Mouse (Mus musculus) frontal cortex, adult (tissue): ENCODE measurements at regions not wholly inside any gene's neighbourhood (a gene's known extent, or its start where the extent isn't known, plus 50 kb on each side); places are given as distances from the start of the nearest gene placed in this dataset.

Experiments
- ATAC-seq: cut with Nextera tagmentation; 2 replicates; pipeline ENCODE4 v1.9.2; 2017; ENCODE audit warnings: mild to moderate bottlenecking, moderate library complexity, mixed read lengths; ENCODE audit not compliant: low TSS enrichment

DNA sequence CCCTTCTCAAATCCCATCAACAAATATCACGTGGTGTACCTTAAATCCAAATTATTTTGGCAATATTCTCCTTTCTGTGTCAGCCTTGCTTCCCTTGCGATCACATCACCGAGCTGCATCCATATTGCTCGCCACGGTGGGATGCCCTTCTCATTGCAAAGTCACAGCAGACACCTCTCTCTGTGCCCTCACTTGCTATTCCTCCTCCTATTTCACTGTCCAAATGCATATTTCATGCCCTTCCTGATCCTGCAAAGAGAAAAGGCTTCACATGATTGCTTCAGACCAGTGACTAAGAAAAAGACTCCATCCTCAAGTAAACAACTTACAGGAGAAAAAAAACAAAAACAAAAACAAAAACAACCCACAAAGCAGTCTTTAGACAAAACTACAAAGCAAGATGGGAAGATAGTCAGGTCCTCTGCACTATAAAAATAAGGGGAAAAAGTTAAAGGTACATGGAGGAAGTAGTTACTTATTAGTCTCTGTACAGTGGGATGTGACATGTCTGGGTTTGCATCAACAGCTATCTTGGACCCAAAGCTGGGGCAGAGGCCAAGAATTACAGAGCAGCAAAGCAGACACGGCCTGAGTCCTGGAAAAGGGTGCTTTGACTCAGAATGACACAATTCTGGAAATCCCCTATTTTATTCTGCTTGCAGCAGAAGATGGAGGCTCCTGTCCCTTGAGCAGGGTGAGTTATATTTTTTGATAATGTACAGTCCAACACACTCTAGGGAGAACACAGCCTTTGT is 349.3 kb downstream of the Zfp619 start:
- no peak for ATAC-seq

DNA sequence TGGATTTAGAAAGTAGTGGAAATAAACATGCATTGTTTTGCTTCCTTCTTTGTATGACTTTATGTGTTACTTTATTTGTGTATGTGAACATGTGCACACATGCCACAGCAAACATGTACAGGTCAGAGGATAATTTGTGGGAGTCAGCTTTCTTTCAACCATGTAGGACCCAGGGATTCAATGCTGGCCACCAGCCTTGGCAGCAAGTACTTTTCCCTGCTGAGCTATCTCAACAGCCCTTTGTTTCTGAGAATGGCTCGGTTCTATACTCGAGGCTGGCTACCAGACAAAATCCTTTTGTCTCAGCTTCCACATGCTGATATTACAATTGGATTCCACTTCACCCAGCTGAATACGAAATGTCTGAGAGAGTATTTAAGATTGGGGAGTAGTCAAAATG is 349.9 kb downstream of the Zfp619 start:
- ATAC-seq, result peak; percentile 79

DNA sequence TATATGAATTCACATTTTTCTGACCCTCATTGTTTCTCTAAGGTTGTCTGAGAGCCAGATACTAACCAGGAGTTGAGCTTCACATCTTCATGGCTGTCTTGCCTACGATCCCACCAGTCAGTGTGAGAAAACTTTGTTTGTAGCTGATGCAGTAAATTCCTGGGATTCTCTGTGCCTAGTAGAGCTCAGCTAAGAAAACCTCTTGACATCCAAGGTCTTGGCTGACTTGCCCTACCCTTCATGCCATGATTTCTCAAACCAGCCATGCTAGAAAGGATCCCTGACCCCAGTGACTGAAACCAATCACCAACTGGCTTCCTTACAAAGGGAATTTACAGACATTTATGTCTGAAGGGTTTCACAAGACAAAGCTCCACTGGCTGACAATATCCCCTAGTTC is 364.5 kb downstream of the Zfp619 start:
- no peak for ATAC-seq

DNA sequence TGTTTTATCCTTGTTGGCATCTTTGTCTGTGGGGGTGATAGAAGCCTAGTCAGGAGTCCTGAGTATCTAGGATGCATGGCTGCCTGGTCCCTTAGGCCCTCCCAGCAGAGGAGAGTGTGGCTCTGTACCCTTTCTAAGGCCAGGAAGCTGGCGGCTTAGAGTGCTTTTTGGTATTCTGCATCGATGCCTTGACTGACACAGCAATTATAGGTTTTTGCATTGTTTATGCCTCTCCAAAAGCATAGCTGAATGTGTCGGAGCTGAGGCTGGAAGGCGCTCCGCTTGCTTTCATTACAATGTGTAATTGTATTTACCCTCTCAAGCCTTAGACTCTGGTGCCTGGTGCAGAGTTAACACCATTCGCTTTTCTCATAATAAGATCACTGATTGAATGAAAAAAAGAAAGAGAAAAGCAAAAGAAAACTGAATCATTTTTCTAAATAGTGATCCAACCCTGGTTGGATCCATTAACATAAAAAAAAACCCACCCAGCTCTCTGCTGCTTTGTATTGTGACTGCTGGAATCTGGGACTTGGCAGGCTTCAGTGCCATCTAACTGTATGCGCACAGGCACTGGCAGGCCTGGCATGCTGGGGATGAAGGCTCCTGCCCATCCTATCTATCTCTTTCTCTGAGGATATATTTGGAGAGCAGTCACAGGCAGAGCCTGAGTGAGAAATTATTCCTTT is 376.8 kb downstream of the Zfp619 start:
- peak; percentile 66 for ATAC-seq

DNA sequence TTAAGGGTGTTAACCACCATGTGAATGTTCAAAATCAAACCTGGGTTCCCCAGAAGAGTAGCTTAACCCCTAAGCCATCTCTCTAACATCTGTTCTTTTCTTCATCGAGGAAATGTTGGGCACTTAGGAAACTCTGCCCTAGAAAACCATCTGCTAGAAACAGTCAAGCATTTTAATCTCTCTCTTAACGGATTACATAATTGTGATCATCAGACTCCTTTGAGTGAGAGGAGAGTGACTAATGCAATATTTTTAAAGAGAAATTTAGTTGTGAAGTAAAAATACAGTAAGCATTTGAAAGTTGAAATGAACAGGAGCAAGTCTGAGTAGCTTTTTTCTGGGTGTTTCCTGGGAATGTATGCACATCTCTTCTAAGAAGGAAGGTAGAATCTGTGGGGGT is 379.4 kb downstream of the Zfp619 start:
- peak; percentile 75 for ATAC-seq

DNA sequence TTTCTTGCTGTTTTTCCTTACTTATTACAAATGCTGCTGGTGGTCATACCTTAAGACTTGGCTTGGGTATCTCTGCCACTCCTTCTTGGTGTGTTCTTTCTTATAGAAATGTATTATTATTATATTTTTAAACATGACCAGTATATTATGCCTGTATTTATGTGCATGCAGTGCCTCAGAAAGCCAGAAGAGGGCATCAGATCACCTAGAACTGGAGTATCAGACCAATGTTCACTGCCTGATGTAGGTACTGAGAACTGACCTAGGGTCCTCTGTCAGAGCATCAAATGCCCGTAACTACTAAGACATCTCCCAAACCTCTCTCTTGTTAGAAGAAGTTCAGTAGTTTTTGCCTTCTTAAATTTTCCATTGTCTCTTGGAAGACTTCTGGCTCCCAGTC is 380.7 kb downstream of the Zfp619 start:
- ATAC-seq, result no peak

DNA sequence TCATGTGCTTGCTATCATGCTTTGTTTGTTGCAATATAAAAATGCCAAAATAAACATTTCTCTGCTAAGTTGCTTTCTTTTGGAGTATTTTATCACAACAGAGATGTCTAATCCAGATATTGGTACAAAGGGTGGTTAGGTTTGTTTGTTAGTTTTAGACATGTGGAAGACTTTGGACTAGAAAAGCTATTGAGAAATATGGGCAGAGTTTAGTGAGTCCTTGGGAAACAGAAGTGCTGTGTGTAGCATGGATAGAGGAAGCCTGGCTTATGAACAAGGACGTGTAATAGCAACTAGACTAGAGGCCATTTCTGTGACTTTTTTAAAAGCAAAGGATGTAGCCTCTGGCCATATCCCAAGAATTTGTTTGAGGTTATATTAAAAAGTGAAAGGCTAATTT is 416.4 kb downstream of the Zfp619 start:
- no peak for ATAC-seq

DNA sequence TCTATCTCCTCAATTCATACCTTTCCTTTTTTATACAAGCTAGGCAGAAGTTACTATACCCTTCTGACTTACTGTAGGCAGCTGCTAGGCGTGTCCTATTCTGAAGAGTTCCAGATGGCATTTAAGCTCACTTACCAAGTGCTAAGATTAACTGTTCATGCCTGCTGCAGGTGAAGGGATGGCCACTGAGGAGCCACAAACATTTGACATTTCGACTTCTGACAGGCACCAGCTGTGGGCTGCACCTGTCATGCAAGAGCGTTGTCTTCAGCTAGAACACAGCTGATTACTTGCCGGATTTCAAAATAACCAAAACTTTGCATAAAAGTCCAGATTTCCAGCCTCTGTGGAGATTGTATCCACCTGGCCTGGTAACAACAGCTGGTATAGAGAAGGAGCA is 419.7 kb downstream of the Zfp619 start:
- ATAC-seq, result no peak

DNA sequence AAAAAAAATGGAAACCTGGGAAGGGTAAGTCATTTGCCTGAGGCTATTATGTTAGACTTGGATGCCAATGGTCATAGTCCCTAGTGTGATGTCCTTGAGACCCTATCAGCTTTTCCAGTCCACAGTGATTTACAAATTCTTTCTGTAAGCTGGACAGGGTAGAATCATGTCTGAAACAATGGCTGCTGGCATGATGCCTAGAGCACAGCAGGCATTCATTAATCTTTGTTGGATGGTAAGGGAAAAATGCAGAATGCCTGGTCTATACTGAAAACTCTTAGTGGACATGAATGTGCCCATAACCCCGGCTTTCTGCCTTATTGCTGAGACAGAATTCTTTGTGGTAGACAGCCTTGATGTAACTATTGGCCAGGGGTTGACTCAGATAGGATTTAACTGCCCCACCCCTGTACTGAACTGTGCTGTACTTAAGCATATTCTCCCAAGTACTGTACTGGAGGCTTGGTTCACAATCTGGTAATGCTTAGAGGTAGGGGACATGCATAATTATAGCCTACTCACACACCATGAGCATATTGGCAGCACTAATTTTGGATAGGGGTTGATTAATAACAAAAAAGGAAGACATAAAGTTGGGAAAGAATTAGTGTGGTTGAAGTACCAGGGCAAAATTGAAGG is 424.8 kb downstream of the Zfp619 start:
- ATAC-seq, result no peak

DNA sequence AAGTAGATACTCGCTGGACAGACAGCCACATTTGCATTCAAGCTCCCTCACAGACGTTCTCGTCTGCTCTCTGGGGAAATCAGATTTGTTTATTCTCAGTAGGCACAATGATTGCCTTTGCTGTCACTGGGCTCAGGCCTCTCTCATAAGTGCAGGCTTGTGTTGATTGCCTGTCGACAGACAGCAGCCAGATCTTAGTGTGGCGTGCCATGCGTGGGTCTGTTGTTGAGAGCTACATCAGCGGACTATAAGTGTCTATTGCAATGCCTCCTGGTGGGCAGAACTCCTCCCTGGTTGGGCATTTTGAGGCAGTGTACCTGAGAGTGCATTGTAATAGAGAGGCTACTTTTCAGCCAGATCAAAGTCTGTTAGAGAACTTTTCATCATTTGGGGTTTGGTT is 436.5 kb downstream of the Zfp619 start:
- no peak for ATAC-seq

DNA sequence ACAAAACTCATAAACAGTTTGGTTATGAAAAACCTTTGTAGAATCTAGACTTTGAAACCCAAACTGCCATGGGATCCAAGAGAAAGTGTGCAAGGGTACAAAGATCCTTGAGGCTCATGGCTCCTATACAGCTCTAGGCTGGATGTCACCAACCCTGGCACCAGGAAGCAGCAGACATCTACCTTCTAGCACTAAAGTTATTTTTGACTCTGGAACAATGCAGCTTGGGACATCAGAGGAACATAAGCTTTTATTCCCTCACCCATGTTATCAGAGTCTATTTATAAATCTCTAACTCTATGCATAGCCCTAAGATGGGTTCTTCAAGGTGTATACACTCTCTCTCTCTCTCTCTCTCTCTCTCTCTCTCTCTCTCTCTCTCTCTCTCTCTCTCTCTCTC is 437.4 kb downstream of the Zfp619 start:
- ATAC-seq, result no peak

DNA sequence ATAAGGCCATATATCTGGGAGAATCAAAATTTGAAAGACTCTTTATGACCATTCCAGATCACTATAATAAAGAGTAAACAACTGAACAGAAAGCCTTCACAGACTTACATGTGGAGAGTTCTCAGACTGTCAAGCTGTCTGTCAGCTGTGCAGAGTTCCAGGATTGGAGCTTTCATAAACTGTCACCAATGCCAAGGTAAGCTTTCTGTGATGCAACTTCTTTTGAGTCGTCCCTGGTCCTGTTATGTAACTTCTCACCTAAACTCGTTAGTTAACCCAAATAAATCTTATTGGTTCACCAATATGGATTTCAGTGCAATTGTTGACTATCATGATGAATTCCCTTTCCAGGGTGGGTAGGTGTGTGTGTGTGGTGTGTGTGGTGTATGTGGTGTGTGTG is 460.6 kb downstream of the Zfp619 start:
- ATAC-seq, result no peak

DNA sequence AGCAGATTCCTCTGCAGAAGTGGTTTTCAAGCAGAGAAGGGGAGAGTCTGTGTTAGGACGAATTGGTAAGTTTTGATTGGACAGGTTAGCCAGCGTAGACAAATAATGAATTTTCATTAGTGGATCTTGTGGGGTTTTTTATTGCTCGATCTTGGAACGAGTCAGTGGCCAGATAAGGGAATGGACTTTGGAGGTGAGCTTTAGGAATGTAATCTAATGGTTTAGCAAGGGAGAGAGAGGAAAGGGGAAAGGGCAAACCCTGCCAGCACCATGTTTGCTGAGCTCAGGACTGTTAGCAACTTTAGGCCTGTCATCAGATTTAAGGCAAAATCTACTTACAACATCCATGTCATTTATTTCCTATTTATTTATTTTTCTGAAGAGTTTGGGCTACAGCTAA is 464.1 kb downstream of the Zfp619 start:
- no peak for ATAC-seq
